Mouse (Mus musculus) macrophage (primary cell): Measurements from ENCODE around the gene Pagr1a. TPM values are rescaled to one million over a fixed set of nuclear protein-coding genes. Genes with fewer than 3 reads are reported as not detected.

ENCODE experiments used
- H3K27ac ChIP-seq: fragments of 350-480 bp; formaldehyde crosslinking; 2 replicates; pipeline ENCODE4 v1.9.0; 2021
- H3K36me3 ChIP-seq: fragments of 350-480 bp; formaldehyde crosslinking; 2 replicates; pipeline ENCODE4 v1.9.0; 2021; ENCODE audit errors: inconsistent target
- H3K4me3 ChIP-seq: fragments of 350-480 bp; formaldehyde crosslinking; 2 replicates; pipeline ENCODE4 v1.9.0; 2021; ENCODE audit errors: inconsistent target
- H3K79me2 ChIP-seq: fragments of 350-480 bp; formaldehyde crosslinking; 2 replicates; pipeline ENCODE4 v1.9.0; 2021; ENCODE audit errors: inconsistent target
- WGBS: methylation state at CpG from one replicate; pipeline ENCODE4 v1.1.7; 2026; ENCODE audit warnings: inconsistent platforms; ENCODE audit not compliant: missing documents; 5-methylcytosine and 5-hydroxymethylcytosine counted together
- polyA plus RNA-seq: library from polyadenylated mRNA; stranded (reverse); fragments of 250-400 nt; gene quantifications from 3 replicates; pipeline ENCODE4 v1.2.4, GENCODE M21; 2018; ENCODE audit warnings: inconsistent platforms

Pagr1a gene
- polyA plus RNA-seq, 1 experiment from 2014 or later: 13.4 TPM

GRCm38 (mm10) chr7:126965568-126965967 is 51.6 kb downstream of the Pagr1a start:
- Histone ChIP-seq H3K4me3 (no peak overlapping the region), H3K79me2 (no peaks in the 10 kb centered on the region), H3K27ac (no peak overlapping the region), H3K36me3 (no peaks in the 10 kb centered on the region)
- 63% methylated on average over 3 of the region's 3 CpGs for whole genome bisulfite sequencing

Other genes with a start within 250 kb of the Pagr1a start
- gene Ypel3, start 240.4 kb downstream of the Pagr1a start, polyA plus RNA-seq: 40.6 to 227 TPM (median 90.3 TPM) in 3 replicates
- 0.19 to 0.25 TPM in 2 of 3 replicates, not detected in the other for gene Tbx6, start 235.9 kb downstream of the Pagr1a start, polyA plus RNA-seq
- 62.0 to 139 TPM (median 129 TPM) in 3 replicates for gene Ppp4c, start 224.9 kb downstream of the Pagr1a start, polyA plus RNA-seq
- 0.17 to 0.25 TPM in 2 of 3 replicates, not detected in the other for gene Fam57b, start 219.7 kb downstream of the Pagr1a start, polyA plus RNA-seq
- not detected in 3 replicates for gene 4930451I11Rik, start 185.7 kb downstream of the Pagr1a start, polyA plus RNA-seq
- gene Doc2a, start 169.9 kb downstream of the Pagr1a start, polyA plus RNA-seq: 0.10 TPM in 1 of 3 replicates, not detected in the others
- 3.9 to 23.5 TPM (median 19.4 TPM) in 3 replicates for gene Hirip3, start 155.4 kb downstream of the Pagr1a start, polyA plus RNA-seq
- gene Ino80e, start 155.0 kb downstream of the Pagr1a start, polyA plus RNA-seq: 34.7 to 59.9 TPM (median 57.7 TPM) in 3 replicates
- gene Taok2, start 132.6 kb downstream of the Pagr1a start, polyA plus RNA-seq: 24.1 to 40.9 TPM (median 31.3 TPM) in 3 replicates
- gene Tmem219, start 94.4 kb downstream of the Pagr1a start, polyA plus RNA-seq: 36.1 to 105 TPM (median 98.7 TPM) in 3 replicates
- gene Kctd13, start 88.5 kb downstream of the Pagr1a start, polyA plus RNA-seq: 15.3 to 21.9 TPM (median 16.2 TPM) in 3 replicates
- gene Asphd1, start 67.8 kb downstream of the Pagr1a start, polyA plus RNA-seq: not detected in 3 replicates
- gene Sez6l2, start 66.8 kb downstream of the Pagr1a start, polyA plus RNA-seq: 0.33 to 1.4 TPM (median 1.1 TPM) in 3 replicates
- 71.8 to 111 TPM (median 94.8 TPM) in 3 replicates for gene Cdipt, start 41.4 kb downstream of the Pagr1a start, polyA plus RNA-seq
- 1.3 to 3.9 TPM (median 1.7 TPM) in 3 replicates for gene Cdiptos, start 41.3 kb downstream of the Pagr1a start, polyA plus RNA-seq
- 88.1 to 116 TPM (median 99.9 TPM) in 3 replicates for gene Mvp, start 2.7 kb downstream of the Pagr1a start, polyA plus RNA-seq
- 1.4 to 5.2 TPM in 2 of 3 replicates, not detected in the other for gene Pagr1b, start 868 bp downstream of the Pagr1a start, polyA plus RNA-seq
- 15.3 to 31.9 TPM (median 18.2 TPM) in 3 replicates for gene Gm42742, start 3.7 kb upstream of the Pagr1a start, polyA plus RNA-seq
- not detected in 3 replicates for gene Prrt2, start 3.9 kb upstream of the Pagr1a start, polyA plus RNA-seq
- 58.9 to 102 TPM (median 70.2 TPM) in 3 replicates for gene Maz, start 9.7 kb upstream of the Pagr1a start, polyA plus RNA-seq
- gene Kif22, start 25.1 kb upstream of the Pagr1a start, polyA plus RNA-seq: 1.8 to 5.1 TPM (median 4.4 TPM) in 3 replicates
- gene Zg16, start 70.0 kb upstream of the Pagr1a start, polyA plus RNA-seq: not detected in 3 replicates
- gene AI467606, start 74.0 kb upstream of the Pagr1a start, polyA plus RNA-seq: 17.5 to 31.4 TPM (median 20.4 TPM) in 3 replicates
- not detected in 3 replicates for gene Qprt, start 104.9 kb upstream of the Pagr1a start, polyA plus RNA-seq
- 1.3 to 3.8 TPM (median 1.5 TPM) in 3 replicates for gene Spn, start 120.5 kb upstream of the Pagr1a start, polyA plus RNA-seq
- 36.2 to 55.7 TPM (median 41.4 TPM) in 3 replicates for gene Cd2bp2, start 178.7 kb upstream of the Pagr1a start, polyA plus RNA-seq
- gene Tbc1d10b, start 191.1 kb upstream of the Pagr1a start, polyA plus RNA-seq: 32.8 to 44.1 TPM (median 41.7 TPM) in 3 replicates
- 0.47 to 1.4 TPM in 2 of 3 replicates, not detected in the other for gene Mylpf, start 191.5 kb upstream of the Pagr1a start, polyA plus RNA-seq
- gene Zfp553, start 215.7 kb upstream of the Pagr1a start, polyA plus RNA-seq: 5.4 to 7.1 TPM (median 5.6 TPM) in 3 replicates
- gene Sept1, start 215.8 kb upstream of the Pagr1a start, polyA plus RNA-seq: 0.75 to 2.4 TPM (median 1.9 TPM) in 3 replicates
- 2.3 to 8.3 TPM (median 8.1 TPM) in 3 replicates for gene Zfp771, start 226.9 kb upstream of the Pagr1a start, polyA plus RNA-seq
- gene Dctpp1, start 243.4 kb upstream of the Pagr1a start, polyA plus RNA-seq: 15.9 to 45.9 TPM (median 27.1 TPM) in 3 replicates